Mouse (Mus musculus) spleen, postnatal 10 days (tissue): ENCODE measurements around the gene Wrap53.
"Not testable (repeated sequence)": the region's sequence is repeated elsewhere in the genome, so short reads cannot be mapped to it uniquely, and the experiment has no call there.

Source experiments
- DNase-seq, 2 experiments: peaks; one replicate each; pipeline ENCODE4 v3.0.0; 2021 to 2022; ENCODE audit warnings: low spot score in 2 of 2

The Wrap53 gene

DNA sequence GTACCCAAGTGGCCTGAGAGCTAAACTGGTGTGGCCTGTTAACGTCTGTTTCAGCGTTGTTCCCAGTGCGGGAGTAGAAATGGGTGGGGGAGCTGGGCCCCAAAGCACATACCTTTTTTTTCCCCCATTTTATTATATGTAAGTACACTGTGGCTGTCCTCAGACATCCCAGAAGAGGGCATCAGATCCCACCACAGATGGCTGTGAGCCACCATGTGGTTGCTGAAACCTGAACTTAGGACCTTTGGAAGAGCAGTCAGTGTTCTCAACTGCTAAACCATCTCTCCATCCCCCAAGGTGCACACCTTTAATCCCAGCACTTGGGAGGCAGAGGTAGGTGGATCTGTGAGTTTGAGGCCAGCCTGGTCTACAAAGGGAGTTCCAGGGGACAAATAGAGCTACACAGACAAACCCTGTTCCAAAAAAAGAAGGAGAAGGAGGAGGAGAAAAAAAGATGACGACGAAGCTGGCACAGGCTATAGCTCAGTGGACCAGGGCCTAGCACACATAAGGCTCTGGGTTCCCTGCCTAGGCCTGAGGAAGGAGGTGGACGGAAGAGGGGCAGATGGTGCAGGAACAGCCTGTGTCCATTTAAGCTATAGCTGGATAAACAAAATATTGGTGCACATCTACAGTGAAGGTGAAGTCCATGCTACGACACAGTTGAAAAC lies 47.4 kb downstream of the Wrap53 start:
- no peak for DNase-seq

DNA sequence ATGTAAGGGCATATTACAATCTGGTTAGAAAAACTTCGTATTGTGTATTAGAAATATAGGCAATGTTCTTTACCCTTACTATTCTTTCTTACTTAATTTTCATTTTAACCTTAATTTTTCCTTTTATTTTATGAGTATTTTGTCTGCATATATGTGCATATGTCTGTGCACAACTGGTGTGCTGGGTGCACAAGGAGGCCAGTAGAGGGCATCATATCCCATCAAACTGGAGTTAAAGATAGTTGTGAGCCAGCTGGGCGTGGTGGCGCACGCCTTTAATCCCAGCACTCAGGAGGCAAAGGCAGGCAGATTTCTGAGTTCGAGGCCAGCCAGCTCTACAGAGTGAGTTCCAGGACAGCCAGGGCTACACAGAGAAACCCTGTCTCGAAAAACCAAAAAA lies 49.3 kb downstream of the Wrap53 start:
- DNase-seq = not testable (repeated sequence)

DNA sequence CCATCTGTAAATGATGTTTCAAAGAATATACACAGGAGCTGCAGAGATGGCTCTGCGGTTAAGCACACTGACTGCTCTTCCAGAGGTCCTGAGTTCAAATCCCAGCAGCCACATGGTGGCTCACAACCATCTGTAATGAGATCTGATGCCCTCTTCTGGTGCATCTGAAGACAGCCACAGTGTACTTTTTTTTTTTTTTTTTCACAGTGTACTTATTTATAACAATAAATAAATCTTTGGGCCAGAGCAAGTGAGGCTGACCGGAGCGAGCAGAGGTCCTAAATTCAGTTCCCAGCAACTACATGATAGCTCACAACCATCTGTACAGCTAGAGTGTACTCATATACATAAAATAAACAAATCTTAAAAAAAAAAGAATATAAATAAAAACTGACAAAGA lies 49.8 kb downstream of the Wrap53 start:
- DNase-seq = not testable (repeated sequence)

DNA sequence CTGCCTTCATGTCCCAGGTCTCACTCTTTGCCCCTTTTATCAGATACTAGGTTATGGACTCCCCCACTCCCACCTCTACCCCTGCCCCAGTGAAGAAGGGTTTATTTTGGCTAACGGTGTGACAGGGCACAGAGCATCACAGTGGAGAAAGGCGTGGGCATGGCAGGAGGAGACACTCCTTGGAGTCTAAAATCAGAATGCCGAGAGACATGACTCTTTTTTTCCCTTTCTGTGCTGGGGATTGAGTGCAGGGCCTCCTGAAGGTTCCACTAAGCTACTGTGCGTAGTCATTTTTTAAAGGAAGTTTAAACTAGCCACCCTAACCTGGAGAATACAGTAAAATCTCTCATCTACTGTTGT lies 52.0 kb downstream of the Wrap53 start:
- no peak for DNase-seq

DNA sequence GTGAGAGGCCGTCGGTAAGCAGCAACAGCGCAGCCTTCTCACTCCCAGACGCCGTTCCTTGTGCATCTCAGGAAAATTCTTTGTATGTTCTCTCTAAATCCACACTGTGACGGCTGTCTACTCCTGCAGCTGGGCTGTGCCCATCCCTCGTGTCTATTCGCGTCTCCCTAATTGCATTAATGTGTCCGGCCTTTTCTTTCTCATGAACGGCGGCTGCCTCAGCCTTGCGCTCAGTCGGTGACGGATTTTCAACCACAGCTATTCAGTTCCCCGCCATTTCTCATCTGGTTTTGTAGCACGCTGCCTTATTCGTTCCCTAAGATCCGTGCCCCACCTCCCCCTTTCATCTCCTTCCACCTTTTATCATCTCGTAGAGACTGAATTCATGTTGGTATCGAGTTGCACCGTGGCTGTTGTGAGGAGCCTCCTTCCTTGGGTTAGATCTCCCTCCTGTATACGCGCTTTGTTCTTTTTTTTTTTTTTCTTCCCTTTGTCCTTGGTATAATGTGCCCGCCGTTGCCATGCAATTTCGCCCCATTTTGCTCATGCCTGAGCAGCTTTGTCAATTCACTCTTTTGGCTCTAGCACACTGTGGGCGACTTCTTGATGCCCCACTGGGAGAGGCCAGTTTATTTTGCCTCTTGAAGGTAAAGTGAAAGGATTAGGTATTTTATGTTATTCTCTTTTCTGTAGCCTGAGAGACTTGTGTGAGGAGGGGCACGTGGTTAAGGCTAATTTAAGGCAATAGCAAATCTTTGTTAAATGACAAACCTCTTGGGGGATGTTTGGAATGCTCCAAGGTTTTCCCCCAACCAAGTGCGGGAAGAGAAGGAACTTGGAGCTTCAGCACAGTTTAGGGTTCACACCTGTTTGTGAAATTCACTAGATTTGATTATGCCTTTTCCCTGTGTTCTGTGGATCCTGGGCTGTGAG lies 52.7 kb downstream of the Wrap53 start:
- no peak for DNase-seq

DNA sequence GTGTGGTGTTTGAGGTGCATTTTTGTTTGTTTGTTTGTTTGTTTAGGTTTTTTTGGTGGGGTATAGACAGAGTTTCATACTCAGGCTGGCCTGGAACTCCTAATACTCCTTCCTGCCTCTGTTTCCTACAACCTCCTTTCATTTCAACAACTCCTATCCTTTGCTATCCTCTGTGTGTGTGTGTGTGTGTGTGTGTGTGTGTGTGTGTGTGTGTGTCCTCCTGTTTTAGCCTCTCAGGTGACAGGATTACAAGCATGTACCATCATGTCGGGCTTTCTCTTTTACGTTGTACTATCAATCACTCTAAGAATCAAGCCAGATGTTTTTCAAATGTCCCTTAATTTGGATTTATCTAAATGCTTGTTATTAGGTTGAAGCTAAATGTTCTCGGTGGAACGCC lies 53.4 kb downstream of the Wrap53 start:
- DNase-seq = no peak

DNA sequence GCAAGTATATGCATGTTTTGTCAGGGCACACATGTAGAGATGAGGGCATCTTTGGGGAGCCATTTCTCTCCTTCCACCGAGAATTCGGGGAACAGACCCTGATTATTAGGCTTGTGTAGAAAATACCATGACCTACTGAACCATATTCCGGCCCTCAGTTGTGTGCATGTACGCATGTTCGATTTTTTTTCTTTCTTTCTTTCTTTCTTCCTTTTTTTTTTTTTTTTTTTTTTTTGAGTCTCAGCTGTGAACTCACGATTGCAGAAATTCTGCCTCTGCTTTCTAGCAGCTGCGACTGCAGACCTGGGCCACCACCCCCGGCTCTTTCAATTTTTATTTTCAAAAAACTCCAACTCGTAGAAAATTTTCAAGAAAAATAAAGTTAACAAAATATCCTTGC lies 54.4 kb downstream of the Wrap53 start:
- DNase-seq = no peak

DNA sequence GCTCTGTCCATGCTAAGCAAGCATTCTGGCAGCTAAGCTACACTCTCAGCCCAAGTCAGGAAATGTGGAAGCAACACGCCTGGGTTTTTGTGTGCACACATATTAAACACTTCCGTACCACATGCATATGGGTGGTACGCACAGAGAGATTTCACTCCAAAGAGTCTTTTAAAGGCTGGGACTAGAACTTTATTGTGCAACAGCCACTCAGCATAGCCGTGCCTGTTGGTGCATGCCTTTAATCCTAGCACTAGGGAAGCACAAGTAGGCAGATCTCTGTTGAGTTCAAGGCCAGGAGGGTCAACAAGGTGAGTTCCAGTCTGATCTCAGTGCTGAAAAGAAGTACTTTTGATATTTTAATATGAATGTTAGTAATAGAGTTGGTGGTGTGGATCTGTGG lies 56.4 kb downstream of the Wrap53 start:
- no peak for DNase-seq

DNA sequence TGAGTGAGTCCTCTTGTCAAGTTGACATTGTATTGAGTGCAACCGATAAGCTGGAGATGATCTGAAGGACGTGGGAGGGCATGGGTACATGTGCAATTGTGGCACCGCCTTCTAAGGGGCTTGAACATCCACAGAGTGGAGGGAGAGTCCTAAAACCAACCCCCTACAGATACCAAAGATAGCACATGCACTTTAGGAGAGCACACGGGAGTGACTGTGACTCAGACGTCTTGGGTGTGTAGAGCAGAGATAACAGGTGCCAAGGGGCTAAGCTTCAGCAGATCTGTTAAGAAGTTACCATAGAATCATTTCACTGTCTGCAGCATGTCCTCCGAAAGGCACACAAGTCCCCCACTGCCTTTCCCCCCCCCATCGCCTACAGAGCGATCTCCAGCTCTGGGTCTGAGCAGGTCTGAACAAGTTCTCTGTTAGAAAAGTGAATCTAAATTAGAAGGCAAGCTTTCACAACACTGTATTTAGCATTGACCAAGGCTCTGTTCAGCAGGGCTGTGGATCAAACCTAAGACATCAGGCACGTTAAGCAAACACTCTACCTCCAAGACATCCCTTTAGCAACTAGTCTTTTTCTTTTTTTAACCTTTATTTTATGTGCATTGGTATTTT lies 58.4 kb downstream of the Wrap53 start:
- no peak for DNase-seq

DNA sequence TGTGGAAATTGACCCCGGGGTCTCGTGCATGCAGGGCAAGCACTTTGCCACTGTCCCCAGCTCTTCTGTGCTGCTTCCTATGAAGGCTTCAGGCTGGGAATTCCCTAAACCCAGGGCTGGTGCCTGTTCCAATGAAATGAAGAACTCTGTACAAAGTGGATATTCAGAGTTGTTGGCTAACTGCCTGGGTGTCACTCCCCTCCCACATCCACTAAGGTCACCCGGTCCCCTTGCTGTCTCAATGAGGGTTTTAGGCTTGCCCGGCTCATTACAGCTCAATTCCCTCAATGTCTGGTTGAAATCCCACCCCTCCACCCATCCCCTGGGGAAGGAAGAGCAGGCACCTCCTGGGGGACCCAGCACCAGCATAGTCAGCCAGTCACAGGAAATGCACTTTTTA lies 60.1 kb downstream of the Wrap53 start:
- no peak for DNase-seq

DNA sequence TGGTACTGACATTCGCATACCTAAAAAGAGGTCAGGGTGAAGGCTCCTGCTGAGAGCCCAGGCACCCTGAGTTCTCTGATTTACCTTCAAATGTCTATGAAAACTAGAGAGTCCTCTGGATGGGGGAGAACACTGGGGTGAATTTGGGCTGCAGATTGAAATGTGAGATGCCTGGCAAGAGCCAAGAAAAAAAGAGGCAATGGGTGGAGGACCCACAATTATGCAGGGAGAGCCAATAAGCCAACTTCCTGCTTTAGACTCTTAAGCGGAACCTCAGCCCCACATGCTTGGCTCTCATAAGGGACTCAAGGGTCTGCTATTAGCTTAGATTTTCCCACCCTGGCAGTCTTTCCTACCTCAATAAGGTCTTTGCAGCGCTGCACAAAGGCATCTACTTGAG lies 63.4 kb downstream of the Wrap53 start:
- no peak for DNase-seq

DNA sequence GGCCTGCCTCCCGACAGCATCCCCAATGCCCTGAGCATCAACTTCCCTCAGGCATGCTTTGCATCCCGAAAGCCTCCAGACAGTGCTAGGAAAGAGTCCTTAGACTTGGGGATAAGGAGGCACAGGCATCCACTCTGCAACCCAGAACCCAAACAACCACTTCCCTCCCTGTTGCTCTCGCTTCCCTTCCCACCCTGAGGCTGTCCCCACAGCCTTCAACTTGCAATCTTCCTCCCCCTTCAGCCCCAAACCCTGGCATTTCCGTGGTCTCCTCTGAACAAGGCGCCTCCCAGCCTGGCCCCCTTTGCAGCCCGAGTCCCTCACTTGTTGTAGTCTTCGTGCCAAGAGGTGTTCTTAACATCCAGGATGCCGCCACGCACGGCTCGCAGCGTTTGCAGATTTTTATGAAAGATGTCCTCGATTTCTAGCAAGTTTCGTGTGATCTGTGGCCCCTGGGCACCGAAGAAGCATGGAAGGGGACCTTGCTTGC lies 63.9 kb downstream of the Wrap53 start:
- DNase-seq = no peak

DNA sequence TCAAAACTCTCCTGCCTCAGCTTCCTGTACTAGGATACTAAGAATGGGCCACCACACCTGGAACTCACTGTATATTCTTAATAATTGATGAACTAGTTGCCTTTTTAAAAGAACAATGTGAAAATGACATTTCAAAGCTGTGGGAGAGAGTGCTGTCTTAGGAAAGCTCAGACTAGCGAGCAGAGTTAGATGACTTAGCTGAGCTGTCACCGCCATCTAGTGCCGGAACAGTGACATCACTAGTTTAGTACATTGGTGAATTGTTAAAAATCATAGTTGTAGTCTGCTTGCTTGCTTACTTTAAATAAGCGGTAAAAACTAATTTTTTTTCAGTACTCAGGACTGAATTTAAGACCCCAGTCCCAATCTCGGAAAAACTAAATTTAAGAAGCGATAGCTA lies 66.2 kb downstream of the Wrap53 start:
- DNase-seq = peak in 1 of 2 experiments; percentile 73
